Mouse (Mus musculus) bone marrow macrophage, adult 2 months (primary cell): Measurements from ENCODE around the gene Trim46.

ENCODE experiments used
- CTCF ChIP-seq: IDR thresholded peaks from 2 replicates; pipeline ENCODE4 v1.5.1; 2012; ENCODE audit warnings: low read depth, mild to moderate bottlenecking, low read length, moderate library complexity
- POLR2A ChIP-seq: IDR thresholded peaks from 2 replicates; pipeline ENCODE4 v1.6.1; 2012; ENCODE audit warnings: mild to moderate bottlenecking, low read depth, low read length, borderline replicate concordance

DNA sequence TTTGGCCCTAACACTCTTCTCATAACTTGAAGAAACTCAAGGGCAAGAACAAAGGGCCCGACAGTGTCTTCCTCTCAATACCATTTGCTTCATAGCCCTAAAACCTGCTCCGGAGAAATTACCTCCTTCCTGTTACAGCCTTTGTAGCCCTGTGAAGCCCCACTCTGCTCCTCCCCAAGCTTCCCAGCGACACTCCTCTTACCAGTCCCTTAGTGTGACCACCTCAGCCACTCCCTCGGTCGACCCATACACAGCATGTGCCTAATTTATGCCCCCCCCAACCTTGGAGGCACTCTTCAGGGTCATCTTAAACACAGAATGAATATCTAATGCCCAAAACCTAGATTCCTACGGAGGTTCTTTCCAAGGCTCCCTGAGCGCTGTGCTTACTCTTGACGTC is 32.5 kb upstream of the Trim46 start:
- no peak for TF ChIP-seq CTCF
- TF ChIP-seq POLR2A = no peak
